Mouse (Mus musculus) embryonic facial prominence, embryonic 11.5 days (tissue): ENCODE results near the gene Yars. TPM values are rescaled to one million over a fixed set of nuclear protein-coding genes. Genes with fewer than 3 reads are reported as not detected.

ENCODE experiments used
- ATAC-seq: fragments of 200-750 bp; cut with Nextera tagmentation; replicated peaks from 2 replicates; pipeline ENCODE4 v1.8.0; 2017; ENCODE audit warnings: low read depth; ENCODE audit not compliant: insufficient number of reproducible peaks, low FRiP score, low TSS enrichment
- DNase-seq: peaks from one replicate; pipeline ENCODE4 v3.0.0-alpha.2; 2015; ENCODE audit warnings: low spot score
- H3K27ac ChIP-seq: fragments of 300-500 bp; sonication (generic); replicated peaks from 2 replicates; pipeline ENCODE4 v1.5.1; 2014; ENCODE audit warnings: mild to moderate bottlenecking, low read depth, low read length, control low read depth
- H3K27me3 ChIP-seq: fragments of 300-500 bp; sonication (generic); 2 replicates; pipeline ENCODE4 v1.6.1; 2014; ENCODE audit warnings: mild to moderate bottlenecking, low read length, moderate library complexity, mixed read lengths; ENCODE audit not compliant: control insufficient read depth, insufficient read depth
- H3K36me3 ChIP-seq: fragments of 300-500 bp; sonication (generic); replicated peaks from 2 replicates; pipeline ENCODE4 v1.6.1; 2014; ENCODE audit warnings: low read depth, mild to moderate bottlenecking, low read length, moderate library complexity, mixed read lengths; ENCODE audit not compliant: control insufficient read depth, insufficient read depth
- H3K4me1 ChIP-seq: fragments of 300-500 bp; sonication (generic); 2 replicates; pipeline ENCODE4 v1.6.1; 2014; ENCODE audit warnings: low read length, mixed read lengths; ENCODE audit not compliant: control insufficient read depth, insufficient read depth
- H3K4me2 ChIP-seq: fragments of 300-500 bp; sonication (generic); 2 replicates; pipeline ENCODE4 v1.6.1; 2014; ENCODE audit warnings: low read depth, mild to moderate bottlenecking, control low read depth, low read length, moderate library complexity
- H3K4me3 ChIP-seq: fragments of 300-500 bp; sonication (generic); 2 replicates; pipeline ENCODE4 v1.5.1; 2014; ENCODE audit warnings: low read depth, low read length, control low read depth
- H3K9ac ChIP-seq: fragments of 300-500 bp; sonication (generic); replicated peaks from 2 replicates; pipeline ENCODE4 v1.6.1; 2014; ENCODE audit warnings: mild to moderate bottlenecking, control low read depth, low read length
- H3K9me3 ChIP-seq: fragments of 300-500 bp; sonication (generic); replicated peaks from 2 replicates; pipeline ENCODE4 v1.6.1; 2016; ENCODE audit warnings: mild to moderate bottlenecking, low read length, inconsistent platforms, mixed read lengths; ENCODE audit not compliant: control insufficient read depth
- WGBS: fragments of 180-500 bp; shearing (Covaris S2); extraction: QIAGEN DNeasy Blood & Tissue Kit; methylation state at CpG from one replicate; pipeline ENCODE4 v1.1.7; 2014; 5-methylcytosine and 5-hydroxymethylcytosine counted together
- polyA plus RNA-seq: library from polyadenylated mRNA; unstranded; fragments of >200 nt; fragmentation: Nextera tagmentation; extraction: Ambion mirVana; gene quantifications from 2 replicates; pipeline ENCODE4 v1.2.1, GENCODE M21; 2014

Gene Yars
- polyA plus RNA-seq, 1 experiment from 2014 or later, result 91.1 TPM

- Histone ChIP-seq H3K9ac (no peak overlapping the region), H3K36me3 (no peaks in the 10 kb centered on the region), H3K4me1 (peaks cover 3% of the 10 kb centered on the region; the same call in 1 of the 2 replicates), H3K4me3 (no peak overlapping the region), H3K9me3 (no peaks in the 10 kb centered on the region), H3K27me3 (peaks cover 11% of the 10 kb centered on the region), H3K27ac (no peak overlapping the region), H3K4me2 (no peak overlapping the region)
- no peak for ATAC-seq
- no peak for DNase-seq
- WGBS, result 78% methylated on average over 3 of the region's 3 CpGs
Measured at GRCm38 (mm10) chr4:129254571-129254970, 65.0 kb downstream of the Yars start.

- no peaks in the 10 kb centered on the region for H3K9me3 ChIP-seq
- H3K4me1 ChIP-seq, result 0 out of 2 replicates have a peak, but pooled peaks cover 3% of the 10 kb centered on the region
- H3K4me3 ChIP-seq, result no peak overlapping the region
- ATAC-seq (peak; percentile 37; the same call in 1 of the 2 replicates), DNase-seq (no peak)
- H3K9ac ChIP-seq, result no peak overlapping the region
- no peak overlapping the region for H3K4me2 ChIP-seq
- no peaks in the 10 kb centered on the region for H3K36me3 ChIP-seq
- no peak overlapping the region for H3K27ac ChIP-seq
- H3K27me3 ChIP-seq, result 0 out of 2 replicates have a peak, but pooled peaks cover 2% of the 10 kb centered on the region
- 35% methylated on average over 8 of the region's 8 CpGs for WGBS
Measured at GRCm38 (mm10) chr4:129256450-129257380, 67.2 kb downstream of the Yars start.

GRCm38 (mm10) chr4:129259101-129259500 lies 69.5 kb downstream of the Yars start:
- H3K4me2 ChIP-seq, result no peak overlapping the region
- ATAC-seq, result no peak
- WGBS, result 58% methylated on average over 4 of the region's 4 CpGs
- peaks cover 11% of the 10 kb centered on the region; the same call in 1 of the 2 replicates for H3K4me1 ChIP-seq
- DNase-seq, result no peak
- H3K4me3 ChIP-seq, result no peak overlapping the region
- no peak overlapping the region for H3K9ac ChIP-seq
- no peaks in the 10 kb centered on the region for H3K36me3 ChIP-seq
- H3K9me3 ChIP-seq, result no peaks in the 10 kb centered on the region
- no peak overlapping the region for H3K27ac ChIP-seq
- no peaks in the 10 kb centered on the region for H3K27me3 ChIP-seq

- no peak overlapping the region for H3K27ac ChIP-seq
- no peaks in the 10 kb centered on the region for H3K36me3 ChIP-seq
- H3K27me3 ChIP-seq, result no peaks in the 10 kb centered on the region
- ATAC-seq (no peak), DNase-seq (no peak)
- H3K4me1 ChIP-seq, result peaks cover 11% of the 10 kb centered on the region; the same call in 1 of the 2 replicates
- H3K4me3 ChIP-seq, result no peak overlapping the region
- WGBS, result 12% methylated on average over 6 of the region's 6 CpGs
- no peak overlapping the region for H3K4me2 ChIP-seq
- H3K9me3 ChIP-seq, result no peaks in the 10 kb centered on the region
- H3K9ac ChIP-seq, result peak overlapping the region; percentile 23; the same call in 1 of the 2 replicates
Measured at GRCm38 (mm10) chr4:129260678-129261077, 71.1 kb downstream of the Yars start.

GRCm38 (mm10) chr4:129261196-129261595 lies 71.6 kb downstream of the Yars start, which contains the start of gene C77080:
Gene C77080, minus strand, starts transcription at chr4:129261404.
- Histone ChIP-seq H3K9me3 (no peaks in the 10 kb centered on the region), H3K27me3 (no peaks in the 10 kb centered on the region), H3K9ac (peak within 1 kb of the TSS; percentile 23; the same call in 1 of the 2 replicates), H3K4me2 (no peak within 1 kb of the TSS), H3K4me3 (no peak within 1 kb of the TSS), H3K36me3 (no peaks in the 10 kb centered on the region), H3K4me1 (peaks cover 11% of the 10 kb centered on the region; the same call in 1 of the 2 replicates), H3K27ac (no peak within 1 kb of the TSS)
- WGBS, result 0% methylated on average over 3 of the region's 4 CpGs
- peak; percentile 32 for DNase-seq
- no peak for ATAC-seq

DNA sequence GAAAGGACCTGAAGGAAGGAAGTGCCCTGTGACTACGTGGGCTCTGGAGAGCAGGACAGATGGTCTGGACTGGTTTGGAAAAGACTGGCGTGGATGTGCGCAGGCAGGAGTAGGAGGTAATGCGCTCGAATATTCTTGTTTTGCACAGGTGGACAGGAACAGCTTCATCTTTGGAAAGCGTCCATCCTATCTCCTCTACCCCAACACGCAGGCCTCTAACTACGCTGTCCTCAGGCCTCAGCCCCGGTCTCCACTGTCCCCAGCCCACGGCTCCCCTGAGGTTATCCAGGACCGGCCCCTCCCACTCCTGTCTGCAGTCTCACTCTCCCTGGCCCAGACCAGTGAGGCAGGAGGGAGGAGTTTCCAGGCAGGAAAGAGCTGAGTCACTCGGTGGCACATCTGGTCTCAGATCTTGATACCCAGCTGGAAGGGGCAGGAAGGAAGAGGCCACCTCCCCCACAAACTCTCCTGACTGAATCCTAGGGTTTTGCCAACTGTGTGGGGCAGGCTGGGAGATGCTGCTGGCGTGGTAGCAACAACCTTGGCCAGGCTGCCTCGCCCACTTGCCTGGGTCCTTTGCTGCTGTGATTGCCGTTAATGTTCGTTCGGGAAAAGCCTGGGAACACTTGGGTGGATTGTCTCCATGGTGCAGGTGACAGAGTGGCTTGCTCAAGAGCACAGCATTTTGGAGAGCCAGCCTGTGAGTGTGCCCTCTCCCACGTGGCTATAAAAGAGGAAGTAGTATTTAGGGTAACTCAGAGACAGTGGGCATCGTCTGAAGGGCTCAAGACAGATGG lies 73.9 kb downstream of the Yars start:
- Histone ChIP-seq H3K9me3 (no peaks in the 10 kb centered on the region), H3K36me3 (no peaks in the 10 kb centered on the region), H3K4me3 (no peak overlapping the region), H3K27ac (no peak overlapping the region), H3K4me1 (peaks cover 8% of the 10 kb centered on the region; the same call in 1 of the 2 replicates), H3K9ac (0 out of 2 replicates have a peak overlapping the region, but pooled peaks have one; percentile 2), H3K27me3 (no peaks in the 10 kb centered on the region), H3K4me2 (no peak overlapping the region)
- ATAC-seq (no peak), DNase-seq (peak; percentile 74)
- WGBS, result 32% methylated on average over 19 of the region's 19 CpGs

- Histone ChIP-seq H3K4me1 (peaks cover 8% of the 10 kb centered on the region; the same call in 1 of the 2 replicates), H3K9me3 (no peaks in the 10 kb centered on the region), H3K27ac (no peak overlapping the region), H3K36me3 (no peaks in the 10 kb centered on the region), H3K4me2 (no peak overlapping the region), H3K9ac (no peak overlapping the region), H3K27me3 (no peaks in the 10 kb centered on the region), H3K4me3 (no peak overlapping the region)
- ATAC-seq (no peak; the same call in 1 of the 2 replicates), DNase-seq (no peak)
- WGBS, result 81% methylated on average over 4 of the region's 4 CpGs
Measured at GRCm38 (mm10) chr4:129266191-129266590, 76.6 kb downstream of the Yars start.
